Mouse (Mus musculus): Measurements from ENCODE around the gene Olfm1. TPM values are rescaled to one million over a fixed set of nuclear protein-coding genes. Genes with fewer than 3 reads are reported as not detected.

The Olfm1 gene
- polyA plus RNA-seq, 1 experiment from 2014 or later: 14.8 TPM

DNA sequence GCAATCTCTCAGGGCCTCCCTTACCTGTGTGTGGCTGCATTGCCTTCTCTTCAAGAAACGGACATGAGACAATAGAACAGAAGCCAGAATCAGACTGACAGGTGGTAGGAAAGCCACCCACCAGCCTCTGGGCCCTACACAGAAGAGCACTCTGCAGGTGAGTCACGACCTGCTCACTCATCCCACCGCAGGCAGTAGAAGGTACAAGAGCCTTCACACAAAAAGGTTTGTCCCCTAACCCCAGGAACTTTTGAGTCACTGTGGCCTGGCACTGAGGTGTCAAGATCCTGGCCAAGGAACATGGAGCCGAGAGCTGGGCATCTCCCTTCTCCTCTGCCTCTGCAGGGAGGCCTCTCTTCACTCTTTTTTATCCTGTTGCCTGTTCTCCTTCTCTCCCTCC is 42.3 kb downstream of the Olfm1 start:
- Histone ChIP-seq H3K36me3 (ENCODE audit: control insufficient read depth, insufficient read depth) (peaks cover under 1% of the 10 kb centered on the region; the same call in 1 of the 2 replicates), H3K4me3 (ENCODE audit: low read depth, low read length) (no peak overlapping the region), H3K27ac (ENCODE audit: low read depth, low read length) (no peak overlapping the region), H3K9me3 (ENCODE audit: control insufficient read depth) (no peaks in the 10 kb centered on the region), H3K4me2 (replicated peaks; ENCODE audit: low read depth) (no peak overlapping the region), H3K27me3 (replicated peaks; ENCODE audit: control insufficient read depth, insufficient read depth, low read length) (no peaks in the 10 kb centered on the region), H3K9ac (ENCODE audit: low read depth, low read length) (no peak overlapping the region), H3K4me1 (replicated peaks; ENCODE audit: control insufficient read depth, insufficient read depth, low read length) (no peaks in the 10 kb centered on the region)
- WGBS: 72% methylated on average over 4 of the region's 4 CpGs
- no peak for ATAC-seq
- no peak for TF ChIP-seq CTCF (IDR thresholded peaks at IDR 0.05; ENCODE audit: low read depth)

DNA sequence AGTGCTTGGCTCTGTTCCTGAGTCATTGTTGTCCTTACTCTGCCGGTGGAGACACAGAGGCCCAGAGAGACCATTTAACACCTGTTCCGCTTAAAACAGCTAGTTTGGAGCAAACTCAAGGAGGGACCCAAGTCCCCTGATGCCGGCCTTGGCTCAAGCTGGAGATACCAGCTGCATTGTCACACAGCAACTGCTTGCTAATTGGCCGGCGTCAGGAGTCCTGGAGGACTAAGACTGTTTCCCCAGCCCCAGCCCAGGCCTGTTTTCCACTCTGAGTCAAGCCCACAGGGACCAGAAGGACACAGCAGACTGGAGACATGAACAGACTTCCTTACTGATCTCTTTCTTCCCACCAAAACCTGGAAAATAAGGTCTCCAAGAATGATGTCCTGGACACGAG is 43.7 kb downstream of the Olfm1 start:
- Histone ChIP-seq H3K9me3 (ENCODE audit: control insufficient read depth) (no peaks in the 10 kb centered on the region), H3K4me1 (replicated peaks; ENCODE audit: control insufficient read depth, insufficient read depth, low read length) (no peaks in the 10 kb centered on the region), H3K9ac (ENCODE audit: low read depth, low read length) (no peak overlapping the region), H3K27me3 (replicated peaks; ENCODE audit: control insufficient read depth, insufficient read depth, low read length) (no peaks in the 10 kb centered on the region), H3K4me3 (ENCODE audit: low read depth, low read length) (no peak overlapping the region), H3K27ac (ENCODE audit: low read depth, low read length) (no peak overlapping the region), H3K36me3 (ENCODE audit: control insufficient read depth, insufficient read depth) (no peaks in the 10 kb centered on the region), H3K4me2 (replicated peaks; ENCODE audit: low read depth) (no peak overlapping the region)
- ATAC-seq: no peak
- TF ChIP-seq CTCF (IDR thresholded peaks at IDR 0.05; ENCODE audit: low read depth): no peak
- WGBS: 77% methylated on average over 6 of the region's 6 CpGs

DNA sequence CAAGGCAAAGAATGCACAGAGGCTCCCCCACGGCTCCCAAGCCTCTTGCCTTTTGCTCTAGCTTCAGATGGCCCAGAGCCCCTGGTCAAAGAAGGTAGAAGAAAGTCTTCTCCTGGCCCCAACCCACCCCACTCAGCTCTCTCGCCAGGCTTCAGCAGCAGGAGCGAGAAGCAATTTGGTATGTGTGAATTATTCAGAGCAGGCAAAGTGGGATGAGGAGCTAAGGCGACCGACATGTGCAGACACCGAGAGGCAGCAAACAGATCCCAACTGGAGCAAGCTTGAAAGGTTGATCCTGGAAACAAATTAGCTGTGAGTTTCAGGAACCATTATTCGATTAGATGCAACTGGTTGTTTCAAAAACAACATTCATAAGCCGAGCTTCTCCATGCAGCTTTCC is 46.8 kb downstream of the Olfm1 start:
- TF ChIP-seq CTCF (IDR thresholded peaks at IDR 0.05; ENCODE audit: low read depth): no peak
- WGBS: 80% methylated on average over 8 of the region's 8 CpGs
- H3K27ac ChIP-seq (ENCODE audit: low read depth, low read length): no peak overlapping the region
- no peaks in the 10 kb centered on the region for H3K27me3 ChIP-seq (replicated peaks; ENCODE audit: control insufficient read depth, insufficient read depth, low read length)
- no peaks in the 10 kb centered on the region for H3K9me3 ChIP-seq (ENCODE audit: control insufficient read depth)
- no peak for ATAC-seq
- no peaks in the 10 kb centered on the region for H3K4me1 ChIP-seq (replicated peaks; ENCODE audit: control insufficient read depth, insufficient read depth, low read length)
- H3K36me3 ChIP-seq (ENCODE audit: control insufficient read depth, insufficient read depth): no peaks in the 10 kb centered on the region
- H3K4me3 ChIP-seq (ENCODE audit: low read depth, low read length): no peak overlapping the region
- no peak overlapping the region for H3K9ac ChIP-seq (ENCODE audit: low read depth, low read length)
- H3K4me2 ChIP-seq (replicated peaks; ENCODE audit: low read depth): no peak overlapping the region

DNA sequence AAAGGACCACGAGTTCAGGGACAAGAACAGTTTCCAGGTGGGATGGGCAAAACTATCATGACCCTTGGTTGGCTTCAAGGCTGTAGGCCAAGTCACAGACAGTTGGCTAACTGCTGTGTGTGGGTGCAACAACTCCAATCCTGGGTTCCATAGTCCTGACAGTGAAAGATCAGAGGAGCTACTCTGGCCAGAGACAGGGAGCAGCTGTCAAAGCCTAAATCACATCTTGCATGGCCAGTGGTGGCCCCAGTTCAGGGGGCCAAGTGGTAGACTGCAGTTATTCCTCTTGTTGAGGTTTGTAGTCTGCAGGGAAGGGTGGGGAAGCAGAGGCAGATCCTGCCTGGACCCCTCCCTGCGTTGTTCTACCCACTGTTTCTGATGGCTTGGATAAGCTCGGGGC is 48.1 kb downstream of the Olfm1 start:
- H3K9me3 ChIP-seq (ENCODE audit: control insufficient read depth): no peaks in the 10 kb centered on the region
- H3K27me3 ChIP-seq (replicated peaks; ENCODE audit: control insufficient read depth, insufficient read depth, low read length): no peaks in the 10 kb centered on the region
- WGBS: 85% methylated on average over 3 of the region's 3 CpGs
- no peak overlapping the region for H3K4me3 ChIP-seq (ENCODE audit: low read depth, low read length)
- no peak for ATAC-seq
- no peaks in the 10 kb centered on the region for H3K36me3 ChIP-seq (ENCODE audit: control insufficient read depth, insufficient read depth)
- no peaks in the 10 kb centered on the region for H3K4me1 ChIP-seq (replicated peaks; ENCODE audit: control insufficient read depth, insufficient read depth, low read length)
- no peak for TF ChIP-seq CTCF (IDR thresholded peaks at IDR 0.05; ENCODE audit: low read depth)
- H3K9ac ChIP-seq (ENCODE audit: low read depth, low read length): no peak overlapping the region
- H3K4me2 ChIP-seq (replicated peaks; ENCODE audit: low read depth): no peak overlapping the region
- no peak overlapping the region for H3K27ac ChIP-seq (ENCODE audit: low read depth, low read length)

DNA sequence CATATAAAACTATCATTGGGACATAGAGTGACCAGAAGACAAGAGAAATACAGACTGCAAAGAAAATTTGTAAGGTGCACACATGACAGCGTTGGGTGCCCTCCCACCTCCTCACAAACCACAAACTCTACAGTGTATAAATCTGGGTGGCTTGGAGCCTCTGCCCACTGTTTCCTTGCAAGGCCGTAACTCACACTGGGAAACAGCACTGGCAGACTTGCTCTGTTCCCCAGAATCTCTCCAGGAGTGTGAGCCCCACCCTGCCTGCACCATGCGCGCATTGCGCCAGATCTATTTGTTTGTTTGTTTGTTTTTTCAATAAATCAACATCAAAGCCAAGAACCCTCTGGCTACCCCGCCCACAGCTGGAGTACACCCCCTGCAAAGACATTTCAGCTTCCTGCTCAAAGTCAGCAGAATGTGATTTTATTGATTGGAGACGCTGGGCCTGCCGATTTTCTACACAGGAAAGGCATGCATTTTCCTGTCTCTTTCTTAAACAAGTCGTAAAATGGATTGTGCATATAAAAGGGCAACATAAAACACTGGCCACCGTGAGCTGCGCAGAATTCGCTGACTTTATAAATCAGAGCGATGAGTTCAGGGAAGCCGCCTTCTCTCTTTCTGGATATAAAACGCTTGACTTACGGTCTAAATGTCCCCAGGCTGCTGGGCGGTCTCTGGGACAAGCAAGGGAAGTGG is 48.9 kb downstream of the Olfm1 start:
- Histone ChIP-seq H3K4me3 (ENCODE audit: low read depth, low read length) (no peak overlapping the region), H3K36me3 (ENCODE audit: control insufficient read depth, insufficient read depth) (no peaks in the 10 kb centered on the region), H3K4me1 (replicated peaks; ENCODE audit: control insufficient read depth, insufficient read depth, low read length) (no peaks in the 10 kb centered on the region), H3K4me2 (replicated peaks; ENCODE audit: low read depth) (no peak overlapping the region), H3K27me3 (replicated peaks; ENCODE audit: control insufficient read depth, insufficient read depth, low read length) (no peaks in the 10 kb centered on the region), H3K9ac (ENCODE audit: low read depth, low read length) (no peak overlapping the region), H3K9me3 (ENCODE audit: control insufficient read depth) (no peaks in the 10 kb centered on the region), H3K27ac (ENCODE audit: low read depth, low read length) (no peak overlapping the region)
- TF ChIP-seq CTCF (IDR thresholded peaks at IDR 0.05; ENCODE audit: low read depth): no peak
- 49% methylated on average over 17 of the region's 17 CpGs for WGBS
- no peak for ATAC-seq

DNA sequence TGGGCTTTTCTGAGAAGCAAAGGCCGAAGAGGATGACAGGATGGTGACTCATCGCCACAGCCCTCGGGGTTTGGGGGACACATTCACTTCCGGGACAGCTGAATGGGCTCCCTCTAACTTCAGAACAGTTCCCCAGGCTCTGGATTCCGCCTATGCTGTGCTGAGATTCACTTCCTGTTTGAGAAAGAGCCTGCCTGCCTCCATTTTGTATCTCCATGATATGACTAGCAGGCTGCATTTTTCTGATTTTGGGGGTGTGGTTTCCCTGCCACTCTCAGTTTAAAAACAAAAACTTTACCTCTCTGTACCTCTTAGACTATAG is 49.4 kb downstream of the Olfm1 start:
- H3K27me3 ChIP-seq (replicated peaks; ENCODE audit: control insufficient read depth, insufficient read depth, low read length): no peaks in the 10 kb centered on the region

More for the DNA sequence above, 49.4 kb downstream of the Olfm1 start:
- TF ChIP-seq CTCF (IDR thresholded peaks at IDR 0.05; ENCODE audit: low read depth): no peak
- ATAC-seq: no peak
- no peak overlapping the region for H3K9ac ChIP-seq (ENCODE audit: low read depth, low read length)
- 41% methylated on average over 5 of the region's 5 CpGs for WGBS
- H3K4me1 ChIP-seq (replicated peaks; ENCODE audit: control insufficient read depth, insufficient read depth, low read length): no peaks in the 10 kb centered on the region
- H3K36me3 ChIP-seq (ENCODE audit: control insufficient read depth, insufficient read depth): no peaks in the 10 kb centered on the region
- H3K9me3 ChIP-seq (ENCODE audit: control insufficient read depth): no peaks in the 10 kb centered on the region
- H3K27ac ChIP-seq (ENCODE audit: low read depth, low read length): no peak overlapping the region
- no peak overlapping the region for H3K4me2 ChIP-seq (replicated peaks; ENCODE audit: low read depth)
- H3K4me3 ChIP-seq (ENCODE audit: low read depth, low read length): no peak overlapping the region
